In genomic region chr14:108911138-108911841, GRCm38 (mm10) we compare ENCODE assay signal across 9 mouse cellular contexts. TPM values are rescaled to one million over a fixed set of nuclear protein-coding genes. Genes with fewer than 3 reads are reported as not detected.
DNase-seq lines count a peak whose midpoint lies in the region; ATAC-seq and TF ChIP-seq lines count a peak whose summit lies in the region.
"Had no signal": no experiment of that assay in that cellular context is flagged by ENCODE, and none has a peak within 500 bp of the region (broad histone marks: within the 10 kb centered on the region; RNA-seq: fewer than 3 reads in every experiment).

No protein-coding gene starts in this region.

- no peak; the same call in 1 of the 2 replicates for ATAC-seq in heart, embryonic 11.5 days (replicated peaks; ENCODE audit: insufficient number of reproducible peaks, low FRiP score, low TSS enrichment)
- ATAC-seq in midbrain, postnatal 0 days (ENCODE audit: low FRiP score): peak; percentile 13; the same call in 1 of the 2 replicates
- no peak for ATAC-seq in megakaryocyte progenitor cell, adult 5-6 weeks (replicated peaks; ENCODE audit: poor library complexity)

- no peaks in the 10 kb centered on the region for H3K36me3 ChIP-seq in heart, embryonic 11.5 days (ENCODE audit: control insufficient read depth, insufficient read depth, low read length)
- no peaks in the 10 kb centered on the region for H3K36me3 ChIP-seq in midbrain, postnatal 0 days (ENCODE audit: insufficient read depth, low read length)

- H3K27me3 ChIP-seq in heart, embryonic 11.5 days (ENCODE audit: control insufficient read depth, insufficient read depth, low read length): peaks cover 26% of the 10 kb centered on the region
- no peaks in the 10 kb centered on the region for H3K27me3 ChIP-seq in midbrain, postnatal 0 days (ENCODE audit: insufficient read depth, low read length)

- 4% methylated on average over 24 of the region's 24 CpGs for WGBS in heart, embryonic 11.5 days (ENCODE audit: insufficient replicate concordance)
- WGBS in midbrain, postnatal 0 days: 0% methylated on average over 24 of the region's 24 CpGs

- H3K9me3 ChIP-seq in heart, embryonic 11.5 days (replicated peaks; ENCODE audit: control insufficient read depth, low read length): no peaks in the 10 kb centered on the region
- no peaks in the 10 kb centered on the region for H3K9me3 ChIP-seq in midbrain, postnatal 0 days (ENCODE audit: low read length)

- peak overlapping the region; percentile 71 for H3K4me2 ChIP-seq in heart, embryonic 11.5 days
- peak overlapping the region; percentile 68 for H3K4me2 ChIP-seq in midbrain, postnatal 0 days (ENCODE audit: low read depth, low read length, poor library complexity, severe bottlenecking)

- H3K4me1 ChIP-seq in heart, embryonic 11.5 days (ENCODE audit: control insufficient read depth, insufficient read depth, low read length): peaks cover 4% of the 10 kb centered on the region
- no peaks in the 10 kb centered on the region for H3K4me1 ChIP-seq in midbrain, postnatal 0 days (ENCODE audit: insufficient read depth, low read length)

- no peak for DNase-seq in heart, postnatal 4 days
- peak; percentile 71 for DNase-seq in cerebellum, adult 8-10 months
- DNase-seq in frontal cortex, postnatal 10 days (ENCODE audit: low spot score in 2 of 2): peak; percentile 37 to 39
- DNase-seq in left cerebral cortex, adult 18-20 months (ENCODE audit: low spot score in 2 of 2): peak; percentile 75 to 87
- peak; percentile 15 for DNase-seq in midbrain, postnatal 0 days (ENCODE audit: low spot score)
- no peak for DNase-seq in MN1 (ENCODE audit: low spot score)

- H3K9ac ChIP-seq in heart, embryonic 11.5 days (ENCODE audit: low read depth, low read length): no peak overlapping the region
- H3K9ac ChIP-seq in midbrain, postnatal 0 days (replicated peaks; ENCODE audit: low read length, poor library complexity, severe bottlenecking): peak overlapping the region; percentile 81

- no peak for TF ChIP-seq CTCF in midbrain, postnatal 0 days (IDR thresholded peaks at IDR 0.05)

- H3K27ac ChIP-seq in heart, embryonic 11.5 days (ENCODE audit: low read depth, low read length): no peak overlapping the region
- H3K27ac ChIP-seq in midbrain, postnatal 0 days (ENCODE audit: low read depth, low read length): peak overlapping the region; percentile 90

- H3K4me3 ChIP-seq in heart, embryonic 11.5 days (ENCODE audit: low read depth, low read length): peak overlapping the region; percentile 30
- H3K4me3 ChIP-seq in midbrain, postnatal 0 days (ENCODE audit: low read depth, low read length): peak overlapping the region; percentile 72

RNA-seq across cellular contexts. Expression of gene Slitrk1, which starts 2.7 kb away (rescaled TPM):
- polyA plus RNA-seq in heart, embryonic 11.5 days (2014; fragmentation: Nextera tagmentation; extraction: Ambion mirVana): 0.27 and 0.45 TPM in 2 replicates
- total RNA-seq in heart, postnatal 4 days (2021): not detected
- 10 to 100 TPM; 63.5 to 83.2 TPM for total RNA-seq in left cerebral cortex, adult 18-20 months (2021)
- 41.8 and 45.9 TPM in 2 replicates for total RNA-seq in midbrain, postnatal 0 days (2014; rRNA removed)
- 27.1 and 27.2 TPM in 2 replicates for polyA plus RNA-seq in midbrain, postnatal 0 days (2015; fragmentation: Nextera tagmentation; extraction: Ambion mirVana)
- not detected in 2 replicates for total RNA-seq in megakaryocyte progenitor cell, adult 5-6 weeks (2015)
- total RNA-seq in megakaryocyte progenitor cell, adult 5-6 weeks (2017): not detected in 2 replicates
- polyA plus RNA-seq: C2C12 had no signal

Comparison
In these comparisons a context has a peak if more than half of its experiments do, and no peak if none do; other contexts are left out.
1. DNase-seq: peak in cerebellum, adult 8-10 months (single experiment), frontal cortex, postnatal 10 days (2 of 2), left cerebral cortex, adult 18-20 months (2 of 2) and midbrain, postnatal 0 days (single experiment); none in heart, postnatal 4 days (single experiment) and MN1 (single experiment).
2. RNA of gene Slitrk1, which starts 2.7 kb away (total RNA-seq): 63.5 to 83.2 TPM in left cerebral cortex, adult 18-20 months and 41.8 to 45.9 TPM in midbrain, postnatal 0 days; not detected in heart, postnatal 4 days and not detected in megakaryocyte progenitor cell, adult 5-6 weeks; every median in the first group is over 10 times any median in the second.